Mouse (Mus musculus): Measurements from ENCODE around the gene Ireb2. TPM values are rescaled to one million over a fixed set of nuclear protein-coding genes. Genes with fewer than 3 reads are reported as not detected.

The Ireb2 gene
- polyA plus RNA-seq, 1 experiment from 2014 or later = 64.5 TPM

- no peaks in the 10 kb centered on the region for H3K9me3 ChIP-seq (ENCODE audit: control insufficient read depth, low read length)
- 0 out of 2 replicates have a peak, but pooled peaks cover 2% of the 10 kb centered on the region for H3K36me3 ChIP-seq (ENCODE audit: control insufficient read depth, insufficient read depth, low read length)
- H3K4me3 ChIP-seq (ENCODE audit: low read depth, low read length) = no peak overlapping the region
- no peak overlapping the region for H3K27ac ChIP-seq (ENCODE audit: low read depth, low read length)
- H3K4me1 ChIP-seq (ENCODE audit: control insufficient read depth, insufficient read depth, low read length) = peaks cover 4% of the 10 kb centered on the region; the same call in 1 of the 2 replicates
- peak overlapping the region; percentile 80; the same call in 1 of the 2 replicates for H3K4me2 ChIP-seq
- DNase-seq (ENCODE audit: low spot score, missing footprints) (no peak), ATAC-seq (ENCODE audit: low FRiP score) (no peak)
- no peak overlapping the region for H3K9ac ChIP-seq (ENCODE audit: low read length)
- H3K27me3 ChIP-seq (ENCODE audit: control insufficient read depth, insufficient read depth, low read length) = no peaks in the 10 kb centered on the region
- WGBS = 73% methylated on average over 2 of the region's 2 CpGs
Observed at GRCm38 (mm10) chr9:54918191-54918590, 54.6 kb downstream of the Ireb2 start.

- Histone ChIP-seq H3K27me3 (ENCODE audit: control insufficient read depth, insufficient read depth, low read length) (no peaks in the 10 kb centered on the region), H3K4me1 (ENCODE audit: control insufficient read depth, insufficient read depth, low read length) (peaks cover 4% of the 10 kb centered on the region; the same call in 1 of the 2 replicates), H3K9me3 (ENCODE audit: control insufficient read depth, low read length) (no peaks in the 10 kb centered on the region), H3K36me3 (ENCODE audit: control insufficient read depth, insufficient read depth, low read length) (0 out of 2 replicates have a peak, but pooled peaks cover 2% of the 10 kb centered on the region), H3K4me3 (ENCODE audit: low read depth, low read length) (no peak overlapping the region), H3K4me2 (no peak overlapping the region), H3K9ac (ENCODE audit: low read length) (no peak overlapping the region), H3K27ac (ENCODE audit: low read depth, low read length) (no peak overlapping the region)
- DNase-seq (ENCODE audit: low spot score, missing footprints) = peak; percentile 47
- no peak for ATAC-seq (ENCODE audit: low FRiP score)
- 92% methylated on average over 5 of the region's 5 CpGs for WGBS
Observed at GRCm38 (mm10) chr9:54918781-54919180, 55.2 kb downstream of the Ireb2 start.

- H3K4me3 ChIP-seq (ENCODE audit: low read depth, low read length) = no peak overlapping the region
- 0 out of 2 replicates have a peak, but pooled peaks cover 2% of the 10 kb centered on the region for H3K36me3 ChIP-seq (ENCODE audit: control insufficient read depth, insufficient read depth, low read length)
- peaks cover 4% of the 10 kb centered on the region; the same call in 1 of the 2 replicates for H3K4me1 ChIP-seq (ENCODE audit: control insufficient read depth, insufficient read depth, low read length)
- no peak overlapping the region for H3K27ac ChIP-seq (ENCODE audit: low read depth, low read length)
- no peak overlapping the region for H3K9ac ChIP-seq (ENCODE audit: low read length)
- no peak for ATAC-seq (ENCODE audit: low FRiP score)
- 63% methylated on average over 4 of the region's 4 CpGs for WGBS
- peak; percentile 47 for DNase-seq (ENCODE audit: low spot score, missing footprints)
- H3K9me3 ChIP-seq (ENCODE audit: control insufficient read depth, low read length) = no peaks in the 10 kb centered on the region
- no peaks in the 10 kb centered on the region for H3K27me3 ChIP-seq (ENCODE audit: control insufficient read depth, insufficient read depth, low read length)
- H3K4me2 ChIP-seq = no peak overlapping the region
Observed at GRCm38 (mm10) chr9:54919946-54920345, 56.4 kb downstream of the Ireb2 start.

- ATAC-seq (ENCODE audit: low FRiP score) (no peak), DNase-seq (ENCODE audit: low spot score, missing footprints) (no peak)
- Histone ChIP-seq H3K9me3 (ENCODE audit: control insufficient read depth, low read length) (no peaks in the 10 kb centered on the region), H3K4me1 (ENCODE audit: control insufficient read depth, insufficient read depth, low read length) (no peaks in the 10 kb centered on the region), H3K4me2 (no peak overlapping the region), H3K4me3 (ENCODE audit: low read depth, low read length) (no peak overlapping the region), H3K27me3 (ENCODE audit: control insufficient read depth, insufficient read depth, low read length) (no peaks in the 10 kb centered on the region), H3K27ac (ENCODE audit: low read depth, low read length) (no peak overlapping the region), H3K9ac (ENCODE audit: low read length) (no peak overlapping the region), H3K36me3 (ENCODE audit: control insufficient read depth, insufficient read depth, low read length) (no peaks in the 10 kb centered on the region; the same call in 1 of the 2 replicates)
- 86% methylated on average over 1 of the region's 1 CpGs for WGBS
Observed at GRCm38 (mm10) chr9:54930741-54931140, 67.2 kb downstream of the Ireb2 start.

- WGBS = 0% methylated on average over 1 of the region's 1 CpGs
- Histone ChIP-seq H3K27ac (ENCODE audit: low read depth, low read length) (no peak overlapping the region), H3K4me2 (no peak overlapping the region), H3K27me3 (ENCODE audit: control insufficient read depth, insufficient read depth, low read length) (no peaks in the 10 kb centered on the region), H3K4me1 (ENCODE audit: control insufficient read depth, insufficient read depth, low read length) (no peaks in the 10 kb centered on the region), H3K4me3 (ENCODE audit: low read depth, low read length) (no peak overlapping the region), H3K36me3 (ENCODE audit: control insufficient read depth, insufficient read depth, low read length) (no peaks in the 10 kb centered on the region; the same call in 1 of the 2 replicates), H3K9me3 (ENCODE audit: control insufficient read depth, low read length) (no peaks in the 10 kb centered on the region), H3K9ac (ENCODE audit: low read length) (no peak overlapping the region)
- ATAC-seq (ENCODE audit: low FRiP score) (no peak), DNase-seq (ENCODE audit: low spot score, missing footprints) (peak; percentile 35)
Observed at GRCm38 (mm10) chr9:54931765-54932164, 68.2 kb downstream of the Ireb2 start.

- ATAC-seq (ENCODE audit: low FRiP score) (no peak), DNase-seq (ENCODE audit: low spot score, missing footprints) (no peak)
- Histone ChIP-seq H3K4me1 (ENCODE audit: control insufficient read depth, insufficient read depth, low read length) (no peaks in the 10 kb centered on the region), H3K27ac (ENCODE audit: low read depth, low read length) (no peak overlapping the region), H3K27me3 (ENCODE audit: control insufficient read depth, insufficient read depth, low read length) (no peaks in the 10 kb centered on the region), H3K4me3 (ENCODE audit: low read depth, low read length) (no peak overlapping the region), H3K36me3 (ENCODE audit: control insufficient read depth, insufficient read depth, low read length) (no peaks in the 10 kb centered on the region; the same call in 1 of the 2 replicates), H3K4me2 (no peak overlapping the region), H3K9ac (ENCODE audit: low read length) (no peak overlapping the region), H3K9me3 (ENCODE audit: control insufficient read depth, low read length) (no peaks in the 10 kb centered on the region)
- WGBS = 75% methylated on average over 2 of the region's 2 CpGs
Observed at GRCm38 (mm10) chr9:54932379-54932778, 68.8 kb downstream of the Ireb2 start.

- ATAC-seq (ENCODE audit: low FRiP score) = no peak
- no peak overlapping the region for H3K27ac ChIP-seq (ENCODE audit: low read depth, low read length)
Observed at GRCm38 (mm10) chr9:54942071-54942470, 78.5 kb downstream of the Ireb2 start.

GRCm38 (mm10) chr9:54944467-54944866 is 80.9 kb downstream of the Ireb2 start:
- Histone ChIP-seq H3K9me3 (ENCODE audit: control insufficient read depth, low read length) (no peaks in the 10 kb centered on the region), H3K4me3 (ENCODE audit: low read depth, low read length) (no peak overlapping the region), H3K27me3 (ENCODE audit: control insufficient read depth, insufficient read depth, low read length) (no peaks in the 10 kb centered on the region), H3K9ac (ENCODE audit: low read length) (no peak overlapping the region), H3K27ac (ENCODE audit: low read depth, low read length) (no peak overlapping the region), H3K4me1 (ENCODE audit: control insufficient read depth, insufficient read depth, low read length) (no peaks in the 10 kb centered on the region), H3K36me3 (ENCODE audit: control insufficient read depth, insufficient read depth, low read length) (no peaks in the 10 kb centered on the region), H3K4me2 (no peak overlapping the region)
- WGBS = 81% methylated on average over 2 of the region's 2 CpGs
- ATAC-seq (ENCODE audit: low FRiP score) = no peak
- DNase-seq (ENCODE audit: low spot score, missing footprints) = no peak

More at GRCm38 (mm10) chr9:54942071-54942470, 78.5 kb downstream of the Ireb2 start:
- Histone ChIP-seq H3K9me3 (ENCODE audit: control insufficient read depth, low read length) (no peaks in the 10 kb centered on the region), H3K9ac (ENCODE audit: low read length) (no peak overlapping the region), H3K27me3 (ENCODE audit: control insufficient read depth, insufficient read depth, low read length) (no peaks in the 10 kb centered on the region), H3K36me3 (ENCODE audit: control insufficient read depth, insufficient read depth, low read length) (no peaks in the 10 kb centered on the region), H3K4me3 (ENCODE audit: low read depth, low read length) (no peak overlapping the region), H3K4me1 (ENCODE audit: control insufficient read depth, insufficient read depth, low read length) (no peaks in the 10 kb centered on the region), H3K4me2 (no peak overlapping the region)
- DNase-seq (ENCODE audit: low spot score, missing footprints) = no peak
- WGBS = 92% methylated on average over 4 of the region's 4 CpGs

- H3K27me3 ChIP-seq (ENCODE audit: control insufficient read depth, insufficient read depth, low read length) = no peaks in the 10 kb centered on the region
- DNase-seq (ENCODE audit: low spot score, missing footprints) (no peak), ATAC-seq (ENCODE audit: low FRiP score) (no peak)
- H3K4me3 ChIP-seq (ENCODE audit: low read depth, low read length) = no peak overlapping the region
- peaks cover under 1% of the 10 kb centered on the region for H3K4me1 ChIP-seq (ENCODE audit: control insufficient read depth, insufficient read depth, low read length)
- no peaks in the 10 kb centered on the region for H3K36me3 ChIP-seq (ENCODE audit: control insufficient read depth, insufficient read depth, low read length)
- H3K27ac ChIP-seq (ENCODE audit: low read depth, low read length) = no peak overlapping the region
- no peaks in the 10 kb centered on the region for H3K9me3 ChIP-seq (ENCODE audit: control insufficient read depth, low read length)
- no peak overlapping the region for H3K9ac ChIP-seq (ENCODE audit: low read length)
- WGBS = 85% methylated on average over 16 of the region's 16 CpGs
- no peak overlapping the region for H3K4me2 ChIP-seq
Observed at GRCm38 (mm10) chr9:54946256-54946655, 82.7 kb downstream of the Ireb2 start.

Measured in midbrain, embryonic 11.5 days (tissue).